20 mouse cellular contexts compared by ENCODE assay signal in the genomic region with DNA sequence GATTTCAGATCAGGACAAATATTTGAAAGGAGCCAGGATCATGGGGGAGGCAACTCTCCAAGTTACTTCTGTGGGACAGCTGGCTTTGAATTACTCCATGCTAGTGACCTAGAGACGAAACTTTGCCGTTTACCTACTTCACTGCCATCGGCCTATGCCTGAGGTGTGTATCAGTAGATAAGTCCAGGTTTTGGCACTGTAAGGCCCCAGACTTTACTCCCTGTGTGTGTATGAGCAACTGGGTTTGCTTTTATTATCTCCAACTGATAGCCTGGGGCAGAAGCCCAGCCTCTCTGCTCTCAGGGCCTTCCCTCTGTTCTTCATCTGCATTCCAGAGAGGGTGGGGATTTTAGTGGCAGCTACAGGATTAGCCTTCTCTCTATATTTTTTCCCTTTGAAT.
"Had no signal": no experiment of that assay in that cellular context is flagged by ENCODE, and none has a peak within 500 bp of the region (broad histone marks: within the 10 kb centered on the region; RNA-seq: fewer than 3 reads in every experiment).

No protein-coding gene starts in this region.

- ATAC-seq: liver, postnatal 0 days; lung, postnatal 0 days; midbrain, embryonic 13.5 days had no signal

- H3K4me2 ChIP-seq: kidney, embryonic 15.5 days; limb, embryonic 12.5 days; limb, embryonic 15.5 days; liver, embryonic 11.5 days; lung, embryonic 14.5 days; midbrain, embryonic 13.5 days; neural tube, embryonic 12.5 days; neural tube, embryonic 15.5 days had no signal

- H3K27me3 ChIP-seq: kidney, embryonic 15.5 days; limb, embryonic 12.5 days; limb, embryonic 15.5 days; midbrain, embryonic 13.5 days; neural tube, embryonic 12.5 days; neural tube, embryonic 15.5 days had no signal

- DNase-seq: kidney, adult 11 months; kidney, adult 8-10 months; kidney, postnatal 10 days; kidney, postnatal 36 days; left cerebral cortex, postnatal 4 days; liver, postnatal 0 days; lung, embryonic 14.5 days; thymus, adult 2 months; thymus, postnatal 14 days; thymus, postnatal 4 days had no signal

- H3K4me1 ChIP-seq: kidney, embryonic 15.5 days; limb, embryonic 15.5 days; midbrain, embryonic 13.5 days; neural tube, embryonic 12.5 days had no signal

- H3K36me3 ChIP-seq: kidney, embryonic 15.5 days; limb, embryonic 12.5 days; limb, embryonic 15.5 days; midbrain, embryonic 13.5 days; neural tube, embryonic 12.5 days; neural tube, embryonic 15.5 days had no signal

- H3K9me3 ChIP-seq: kidney, embryonic 15.5 days; limb, embryonic 12.5 days; limb, embryonic 15.5 days; midbrain, embryonic 13.5 days; neural tube, embryonic 12.5 days; neural tube, embryonic 15.5 days had no signal

- H3K27ac ChIP-seq: kidney, embryonic 15.5 days; limb, embryonic 12.5 days; limb, embryonic 15.5 days; liver, embryonic 14.5 days; macrophage; midbrain, embryonic 13.5 days; neural tube, embryonic 12.5 days; neural tube, embryonic 15.5 days had no signal

- H3K4me3 ChIP-seq: kidney, embryonic 15.5 days; limb, embryonic 12.5 days; limb, embryonic 15.5 days; midbrain, embryonic 13.5 days; neural tube, embryonic 12.5 days; neural tube, embryonic 15.5 days had no signal

- H3K9ac ChIP-seq: kidney, embryonic 15.5 days; limb, embryonic 12.5 days; limb, embryonic 15.5 days; liver, embryonic 14.5 days; liver, postnatal 0 days; lung, embryonic 14.5 days; midbrain, embryonic 13.5 days; neural tube, embryonic 12.5 days; neural tube, embryonic 15.5 days had no signal
